Mouse (Mus musculus) lung, adult 2 months (tissue): Measurements from ENCODE around the gene Morf4l1.

Experiments
- CTCF ChIP-seq: fragments of 200-500 bp; IDR thresholded peaks from 2 replicates; pipeline ENCODE4 v1.5.1; 2011; ENCODE audit warnings: mild to moderate bottlenecking, low read length, control low read depth; ENCODE audit not compliant: insufficient read depth
- POLR2A ChIP-seq: fragments of 200-500 bp; IDR thresholded peaks from 2 replicates; pipeline ENCODE4 v1.6.1; 2011; ENCODE audit warnings: low read depth, mild to moderate bottlenecking, control low read depth, low read length, borderline replicate concordance; ENCODE audit errors: extremely low read depth

- no peak for TF ChIP-seq POLR2A
- TF ChIP-seq CTCF: no peak
Observed at GRCm38 (mm10) chr9:90163749-90164095, 49.1 kb upstream of the Morf4l1 start.
